Mouse (Mus musculus) midbrain, embryonic 10.5 days (tissue): ENCODE measurements around the gene Lgals4. TPM values are rescaled to one million over a fixed set of nuclear protein-coding genes. Genes with fewer than 3 reads are reported as not detected.
"Not testable (repeated sequence)": the region's sequence is repeated elsewhere in the genome, so short reads cannot be mapped to it uniquely, and the experiment has no call there.

Experiments used
- DNase-seq: peaks from one replicate; pipeline ENCODE4 v3.0.0-alpha.2; 2017; ENCODE audit warnings: low spot score
- H3K27ac ChIP-seq: fragments of 300-500 bp; sonication (generic); replicated peaks from 2 replicates; pipeline ENCODE4 v1.5.1; 2016; ENCODE audit warnings: mild to moderate bottlenecking
- H3K27me3 ChIP-seq: fragments of 300-500 bp; sonication (generic); 2 replicates; pipeline ENCODE4 v1.6.1; 2016; ENCODE audit warnings: low read depth, mild to moderate bottlenecking; ENCODE audit not compliant: poor library complexity, severe bottlenecking
- H3K36me3 ChIP-seq: fragments of 300-500 bp; sonication (generic); 2 replicates; pipeline ENCODE4 v1.6.1; 2016; ENCODE audit warnings: mild to moderate bottlenecking, moderate library complexity
- H3K4me1 ChIP-seq: fragments of 300-500 bp; sonication (generic); 2 replicates; pipeline ENCODE4 v1.6.1; 2016
- H3K4me3 ChIP-seq: fragments of 300-500 bp; sonication (generic); 2 replicates; pipeline ENCODE4 v1.5.1; 2016; ENCODE audit warnings: mild to moderate bottlenecking, moderate library complexity
- H3K9me3 ChIP-seq: fragments of 300-500 bp; sonication (generic); replicated peaks from 2 replicates; pipeline ENCODE4 v1.6.1; 2016; ENCODE audit warnings: mild to moderate bottlenecking
- WGBS: fragments of 180-500 bp; shearing (Covaris S2); methylation state at CpG from one replicate; pipeline ENCODE4 v1.1.7; 2016; 5-methylcytosine and 5-hydroxymethylcytosine counted together
- polyA plus RNA-seq: library from polyadenylated mRNA; unstranded; fragments of >200 nt; fragmentation: Nextera tagmentation; extraction: Ambion mirVana; gene quantifications from 2 replicates; pipeline ENCODE4 v1.2.1, GENCODE M21; 2016

Gene Lgals4
- polyA plus RNA-seq, 1 experiment from 2014 or later, result 3.1 TPM

DNA sequence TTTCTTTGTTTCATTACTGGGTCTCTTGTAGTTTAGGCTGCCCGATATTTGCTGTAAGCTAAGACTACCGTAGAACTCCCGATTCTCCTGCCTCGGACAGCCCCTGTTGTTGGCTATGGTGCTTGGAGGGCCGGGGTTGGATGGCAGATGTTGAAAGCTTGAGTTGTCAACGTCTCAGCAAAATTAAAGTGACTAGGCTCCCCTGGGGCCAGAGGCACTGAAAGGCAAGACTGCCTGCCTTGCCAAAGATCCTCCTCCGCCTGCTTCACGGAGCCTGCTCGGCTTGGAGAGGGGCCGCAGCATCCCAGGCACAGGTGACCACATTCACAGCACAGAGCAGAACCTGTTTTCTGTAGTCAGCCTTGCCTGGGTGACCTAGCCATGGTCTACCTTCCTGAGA, 46.9 kb downstream of the Lgals4 start:
- Histone ChIP-seq H3K4me1 (peaks cover 11% of the 10 kb centered on the region), H3K27ac (no peak overlapping the region), H3K9me3 (no peaks in the 10 kb centered on the region), H3K27me3 (no peaks in the 10 kb centered on the region), H3K4me3 (no peak overlapping the region), H3K36me3 (no peaks in the 10 kb centered on the region)
- no peak for DNase-seq
- 83% methylated on average over 10 of the region's 10 CpGs for WGBS

DNA sequence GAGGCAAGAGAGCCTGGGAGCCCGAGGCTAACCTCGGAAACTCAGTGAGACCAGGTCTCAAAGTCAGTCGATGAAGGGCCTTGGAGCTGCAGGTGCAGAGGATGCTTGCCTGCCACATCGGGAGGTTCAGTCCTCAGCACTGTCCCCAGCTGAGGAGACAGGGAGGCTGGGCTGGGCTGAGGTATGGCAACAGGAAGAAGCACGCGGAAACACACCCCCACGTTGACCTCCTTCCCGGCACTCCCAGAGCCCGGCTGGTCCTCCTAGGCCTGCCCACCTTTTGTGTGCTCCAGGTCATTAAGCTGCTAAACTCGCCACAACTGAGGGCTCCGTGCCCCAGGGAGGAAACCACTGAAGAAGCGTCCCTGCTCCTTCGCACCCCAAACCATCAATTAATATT, 47.5 kb downstream of the Lgals4 start, which contains the start of gene Capn12:
TSS of gene Capn12 (plus strand) at position 224 of the 400 bp plus-strand sequence.
- Histone ChIP-seq H3K27me3 (peaks cover 6% of the 10 kb centered on the region), H3K27ac (peak within 1 kb of the TSS; percentile 28; the same call in 1 of the 2 replicates), H3K4me3 (0 out of 2 replicates have a peak within 1 kb of the TSS, but pooled peaks have one; percentile 1), H3K4me1 (peaks cover 11% of the 10 kb centered on the region), H3K9me3 (no peaks in the 10 kb centered on the region), H3K36me3 (no peaks in the 10 kb centered on the region)
- no peak for DNase-seq
- WGBS, result 43% methylated on average over 13 of the region's 13 CpGs

DNA sequence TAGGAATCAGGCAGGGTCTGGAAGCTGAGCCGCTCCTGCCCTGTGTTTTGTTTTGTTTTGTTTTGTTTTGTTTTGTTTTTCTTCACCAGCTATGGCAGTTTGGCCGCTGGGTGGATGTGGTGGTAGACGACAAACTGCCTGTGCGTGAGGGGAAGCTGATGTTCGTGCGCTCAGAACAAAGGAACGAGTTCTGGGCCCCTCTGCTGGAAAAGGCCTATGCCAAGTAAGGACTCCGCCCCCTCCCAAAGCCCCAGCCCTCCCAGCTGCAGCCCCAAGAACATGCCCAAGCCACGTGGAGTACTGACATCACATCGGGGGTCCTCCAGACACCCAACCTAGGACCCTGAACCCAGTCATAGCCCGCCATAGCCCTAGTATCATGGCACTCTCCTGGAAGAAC, 49.4 kb downstream of the Lgals4 start:
- no peak for DNase-seq
- Histone ChIP-seq H3K9me3 (no peaks in the 10 kb centered on the region), H3K27me3 (peaks cover 25% of the 10 kb centered on the region), H3K4me3 (no peak overlapping the region), H3K36me3 (no peaks in the 10 kb centered on the region), H3K27ac (no peak overlapping the region), H3K4me1 (peaks cover 11% of the 10 kb centered on the region)
- 80% methylated on average over 11 of the region's 11 CpGs for WGBS

DNA sequence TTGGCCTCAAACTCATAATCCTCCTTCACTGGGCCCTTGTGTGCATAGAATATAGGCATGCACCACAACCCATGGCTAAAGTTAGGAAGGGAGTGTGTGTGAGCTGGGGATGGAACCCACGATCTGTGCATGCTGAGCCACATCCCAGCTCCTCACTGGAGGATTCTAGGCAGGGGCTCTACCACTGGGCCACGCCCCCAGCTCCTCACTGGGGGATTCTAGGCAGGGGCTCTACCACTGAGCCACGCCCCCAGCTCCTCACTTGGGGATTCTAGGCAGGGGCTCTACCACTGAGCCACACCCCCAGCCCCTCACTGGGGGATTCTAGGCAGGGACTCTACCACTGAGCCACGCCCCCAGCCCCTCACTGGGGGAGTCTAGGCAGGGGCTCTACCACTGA, 50.0 kb downstream of the Lgals4 start:
- H3K4me3 ChIP-seq, H3K36me3 ChIP-seq: not testable (repeated sequence)
- 94% methylated on average over 4 of the region's 4 CpGs for WGBS

DNA sequence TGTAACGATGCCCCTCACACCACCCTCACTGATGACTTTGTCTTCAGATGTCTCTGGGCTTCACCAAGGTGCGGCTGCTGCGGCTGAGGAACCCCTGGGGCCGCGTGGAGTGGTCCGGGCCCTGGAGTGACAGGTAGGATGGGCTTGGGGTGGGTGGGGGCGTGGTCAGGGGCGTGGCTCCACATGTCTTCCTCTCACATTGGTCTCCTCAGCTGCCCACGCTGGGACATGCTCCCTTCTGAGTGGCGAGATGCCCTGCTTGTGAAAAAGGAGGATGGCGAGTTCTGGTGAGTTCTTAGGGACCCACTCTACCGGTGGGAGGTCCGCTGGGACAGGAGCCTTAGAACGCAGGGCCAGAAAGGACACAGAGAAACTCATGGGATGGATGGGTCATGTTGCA, 52.8 kb downstream of the Lgals4 start:
- Histone ChIP-seq H3K27me3 (peaks cover 57% of the 10 kb centered on the region), H3K27ac (no peak overlapping the region), H3K4me1 (peaks cover 17% of the 10 kb centered on the region), H3K36me3 (peaks cover 11% of the 10 kb centered on the region), H3K9me3 (no peaks in the 10 kb centered on the region), H3K4me3 (no peak overlapping the region)
- no peak for DNase-seq
- WGBS, result 30% methylated on average over 14 of the region's 14 CpGs

More for the DNA sequence above, 50.0 kb downstream of the Lgals4 start:
- not testable (repeated sequence) for H3K9me3 ChIP-seq, DNase-seq, H3K27ac ChIP-seq
- H3K4me1 ChIP-seq, result peaks cover 17% of the 10 kb centered on the region
- peaks cover 31% of the 10 kb centered on the region for H3K27me3 ChIP-seq

DNA sequence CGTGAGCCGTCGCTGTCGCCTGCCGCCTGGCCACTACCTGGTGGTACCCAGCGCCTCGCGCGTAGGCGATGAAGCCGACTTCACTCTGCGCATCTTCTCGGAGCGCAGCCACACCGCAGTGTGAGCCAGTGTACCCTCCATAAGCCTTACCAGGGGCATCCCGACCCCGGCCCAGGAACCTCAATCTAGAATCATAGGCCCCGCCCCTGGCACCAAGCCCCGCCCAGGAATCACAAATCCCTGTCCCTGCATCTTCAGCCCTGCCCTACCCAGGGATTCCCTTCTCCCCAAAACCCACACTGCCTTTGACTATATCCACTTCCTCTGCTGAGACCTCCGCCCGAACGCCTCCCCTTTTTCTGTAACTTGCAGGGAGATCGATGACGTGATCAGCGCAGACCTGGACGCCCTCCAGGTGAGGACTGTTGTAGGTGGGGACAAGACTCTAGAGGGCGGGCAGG, 55.1 kb downstream of the Lgals4 start:
- 3% methylated on average over 27 of the region's 27 CpGs for WGBS
- Histone ChIP-seq H3K27me3 (peaks cover 57% of the 10 kb centered on the region), H3K4me1 (peaks cover 12% of the 10 kb centered on the region), H3K4me3 (peak overlapping the region; percentile 45), H3K27ac (no peak overlapping the region), H3K9me3 (no peaks in the 10 kb centered on the region), H3K36me3 (peaks cover 32% of the 10 kb centered on the region)
- DNase-seq, result no peak

Other genes starting within 250 kb of the Lgals4 start
- gene Samd4b, start 235.7 kb upstream of the Lgals4 start, polyA plus RNA-seq, result 29.2 and 30.5 TPM in 2 replicates
- 60.9 and 66.4 TPM in 2 replicates for gene Pak4, start 235.7 kb upstream of the Lgals4 start, polyA plus RNA-seq
- gene Acp7, start 202.5 kb upstream of the Lgals4 start, polyA plus RNA-seq, result not detected in 2 replicates
- gene Fbxo27, start 141.0 kb upstream of the Lgals4 start, polyA plus RNA-seq, result 4.9 and 5.8 TPM in 2 replicates
- gene Fbxo17, start 117.0 kb upstream of the Lgals4 start, polyA plus RNA-seq, result 9.0 and 9.5 TPM in 2 replicates
- 139 and 147 TPM in 2 replicates for gene Mrps12, start 92.0 kb upstream of the Lgals4 start, polyA plus RNA-seq
- gene Sars2, start 91.9 kb upstream of the Lgals4 start, polyA plus RNA-seq, result 39.9 and 41.8 TPM in 2 replicates
- gene Ccer2, start 77.7 kb upstream of the Lgals4 start, polyA plus RNA-seq, result 0.20 TPM in 1 of 2 replicates, not detected in the other
- gene Sirt2, start 67.1 kb upstream of the Lgals4 start, polyA plus RNA-seq, result 62.7 and 71.6 TPM in 2 replicates
- 57.6 and 62.3 TPM in 2 replicates for gene Nfkbib, start 66.3 kb upstream of the Lgals4 start, polyA plus RNA-seq
- gene Rinl, start 44.9 kb upstream of the Lgals4 start, polyA plus RNA-seq, result 3.5 and 4.0 TPM in 2 replicates
- 279 and 293 TPM in 2 replicates for gene Hnrnpl, start 25.3 kb upstream of the Lgals4 start, polyA plus RNA-seq
- gene Ech1, start 8.6 kb upstream of the Lgals4 start, polyA plus RNA-seq, result 85.1 and 94.5 TPM in 2 replicates
- gene Lgals7, start 30.0 kb downstream of the Lgals4 start, polyA plus RNA-seq, result 0.62 and 0.85 TPM in 2 replicates
- 0.15 and 0.31 TPM in 2 replicates for gene Capn12, start 47.6 kb downstream of the Lgals4 start, polyA plus RNA-seq
- 236 and 239 TPM in 2 replicates for gene Actn4, start 128.5 kb downstream of the Lgals4 start, polyA plus RNA-seq
- 402 and 429 TPM in 2 replicates for gene Eif3k, start 148.0 kb downstream of the Lgals4 start, polyA plus RNA-seq
- 7.9 and 11.4 TPM in 2 replicates for gene Map4k1, start 148.2 kb downstream of the Lgals4 start, polyA plus RNA-seq